Mouse (Mus musculus) liver, adult 2 months (tissue): ENCODE measurements around the gene Gm49673. TPM values are rescaled to one million over a fixed set of nuclear protein-coding genes. Genes with fewer than 3 reads are reported as not detected.
"Not testable (repeated sequence)": the region's sequence is repeated elsewhere in the genome, so short reads cannot be mapped to it uniquely, and the experiment has no call there.

Experiments
- DNase-seq: peaks from one replicate; pipeline ENCODE4 v3.0.0-alpha.2; 2011; ENCODE audit warnings: low read depth, low spot score; ENCODE audit errors: extremely low read depth
- H3K27ac ChIP-seq: fragments of 200-500 bp; replicated peaks from 2 replicates; pipeline ENCODE4 v1.5.1; 2012; ENCODE audit warnings: low read depth, mild to moderate bottlenecking, control low read depth, inconsistent platforms, low read length; ENCODE audit not compliant: insufficient read depth
- H3K27me3 ChIP-seq: fragments of 200-500 bp; 2 replicates; pipeline ENCODE4 v1.6.1; 2012; ENCODE audit warnings: mild to moderate bottlenecking, moderate library complexity, low read length, inconsistent platforms; ENCODE audit not compliant: control insufficient read depth, insufficient read depth
- H3K36me3 ChIP-seq: fragments of 200-500 bp; 2 replicates; pipeline ENCODE4 v1.6.1; 2012; ENCODE audit warnings: low read length, inconsistent platforms; ENCODE audit not compliant: control insufficient read depth, insufficient read depth
- H3K4me1 ChIP-seq: fragments of 200-500 bp; 2 replicates; pipeline ENCODE4 v1.6.1; 2011; ENCODE audit warnings: low read length; ENCODE audit not compliant: control insufficient read depth, insufficient read depth
- H3K4me3 ChIP-seq: fragments of 200-500 bp; 2 replicates; pipeline ENCODE4 v1.5.1; 2011; ENCODE audit warnings: low read depth, mild to moderate bottlenecking, control low read depth, low read length, moderate library complexity; ENCODE audit not compliant: insufficient read depth
- H3K79me2 ChIP-seq: fragments of 200-500 bp; 2 replicates; pipeline ENCODE4 v1.6.1; 2012; ENCODE audit warnings: inconsistent platforms, mild to moderate bottlenecking, low read length, moderate library complexity; ENCODE audit not compliant: control insufficient read depth, insufficient read depth
- H3K9ac ChIP-seq: fragments of 200-500 bp; 2 replicates; pipeline ENCODE4 v1.6.1; 2012; ENCODE audit warnings: low read depth, mild to moderate bottlenecking, control low read depth, inconsistent platforms, low read length
- CTCF ChIP-seq: fragments of 200-500 bp; IDR thresholded peaks from 2 replicates; pipeline ENCODE4 v1.5.1; 2011; ENCODE audit warnings: low read depth, low read length, control low read depth
- WGBS: fragments of 180-500 bp; shearing (Covaris S2); methylation state at CpG from one replicate; pipeline ENCODE4 v1.1.7; 2018; 5-methylcytosine and 5-hydroxymethylcytosine counted together
- polyA plus RNA-seq: library from polyadenylated mRNA; depleted of rRNA; stranded (reverse); fragments of >200 nt; gene quantifications from 2 replicates; pipeline ENCODE4 v1.2.3, GENCODE M21; 2012
- total RNA-seq: library from RNA; depleted of rRNA; stranded (reverse); fragments of >200 nt; gene quantifications from 2 replicates; pipeline ENCODE4 v1.2.3, GENCODE M21; 2014

Gm49673 gene
- total and polyA plus RNA-seq, 2 experiments, result 0.17 TPM; not detected in 1

DNA sequence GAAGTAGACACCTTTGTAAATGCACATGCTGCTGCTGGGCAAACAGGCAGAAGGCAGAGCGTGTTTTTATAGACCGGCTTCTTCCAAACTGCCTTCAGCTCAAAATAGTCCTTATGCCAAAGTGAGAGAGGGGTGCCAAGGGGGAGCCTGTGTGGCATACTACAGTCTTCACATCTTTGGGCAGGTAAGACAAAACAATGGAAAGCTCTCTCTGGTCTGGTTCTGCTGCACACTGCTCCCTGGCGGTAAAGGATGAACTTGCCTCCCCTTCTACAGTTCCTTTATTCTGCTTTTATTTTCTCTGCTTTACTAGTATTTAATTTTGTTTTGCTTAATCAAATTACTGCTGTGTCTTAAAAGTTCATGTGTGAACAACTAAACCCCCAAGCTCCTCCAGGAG lies 13.4 kb upstream of the Gm49673 start:
- TF ChIP-seq CTCF, result peak; percentile 38; the same call in 1 of the 2 replicates
- H3K9ac ChIP-seq, H3K27me3 ChIP-seq, DNase-seq, H3K4me3 ChIP-seq, H3K27ac ChIP-seq, H3K36me3 ChIP-seq, H3K79me2 ChIP-seq, H3K4me1 ChIP-seq: not testable (repeated sequence)
- WGBS, result 54% methylated on average over 3 of the region's 3 CpGs

DNA sequence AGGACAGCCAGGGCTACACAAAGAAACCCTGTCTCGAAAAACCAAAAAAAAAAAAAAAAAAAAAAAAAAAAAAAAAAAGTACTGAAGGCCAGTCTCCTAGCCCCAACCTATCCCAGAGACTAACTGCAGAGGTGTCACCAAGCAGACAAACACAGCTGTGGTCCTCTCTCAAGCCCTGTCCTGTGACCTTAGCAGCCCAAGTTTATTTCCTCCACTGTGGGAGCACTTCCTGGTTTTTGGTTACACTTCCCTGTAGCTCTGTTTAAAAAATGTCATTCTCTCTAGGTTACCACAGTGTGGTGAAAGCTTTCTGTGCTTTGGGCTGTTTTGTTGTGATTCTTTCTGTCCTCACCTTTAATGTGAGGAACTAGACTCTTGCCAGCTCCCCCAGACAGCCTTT lies 11.0 kb upstream of the Gm49673 start:
- H3K79me2 ChIP-seq, DNase-seq, H3K9ac ChIP-seq, H3K27ac ChIP-seq, H3K36me3 ChIP-seq, H3K4me1 ChIP-seq, H3K4me3 ChIP-seq, H3K27me3 ChIP-seq: not testable (repeated sequence)
- no CpG with 5 or more reads among the region's 1 CpGs for WGBS

DNA sequence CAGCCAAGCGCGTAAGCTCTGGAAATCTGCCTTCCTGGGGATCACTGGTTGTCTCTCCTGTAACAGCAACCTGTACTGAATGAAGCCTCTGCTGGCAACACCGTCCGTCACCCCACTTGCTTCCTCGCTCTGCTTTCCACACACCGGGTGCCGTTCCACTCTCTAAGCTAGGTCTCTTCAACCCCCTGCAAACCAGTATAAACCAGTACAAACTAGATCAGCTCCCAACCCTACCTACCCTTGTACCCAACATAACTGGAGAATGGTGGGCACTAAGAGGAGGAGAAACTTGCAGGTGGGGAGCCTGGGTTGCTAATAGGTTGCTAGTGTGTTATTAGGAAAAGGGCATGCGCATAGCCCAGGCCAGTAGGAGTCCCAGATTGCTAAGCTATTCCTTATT lies 8.4 kb upstream of the Gm49673 start:
- H3K36me3 ChIP-seq, H3K27me3 ChIP-seq, H3K27ac ChIP-seq, DNase-seq, H3K4me1 ChIP-seq, H3K4me3 ChIP-seq, H3K9ac ChIP-seq, H3K79me2 ChIP-seq: not testable (repeated sequence)
- WGBS, result 100% methylated on average over 1 of the region's 8 CpGs

DNA sequence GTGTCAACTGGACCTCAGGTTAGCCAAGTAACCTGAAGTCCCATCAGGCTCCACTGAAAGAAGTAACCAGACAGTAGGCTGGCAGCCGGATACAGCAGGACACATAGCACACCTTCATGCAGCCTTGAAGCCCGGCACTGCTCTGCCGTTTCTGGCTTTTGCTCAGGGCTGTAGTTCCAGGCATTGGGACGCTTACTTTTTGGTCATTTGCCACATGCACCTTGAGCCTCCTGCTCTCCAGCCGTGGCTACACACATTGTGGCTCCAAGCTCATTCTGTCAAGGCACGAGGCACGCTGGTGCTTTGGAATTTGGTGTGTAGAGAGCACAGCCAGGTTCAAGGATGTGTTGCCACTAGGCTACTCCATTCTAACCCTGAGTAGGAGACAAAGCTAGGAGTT lies 7.4 kb upstream of the Gm49673 start:
- H3K79me2 ChIP-seq, H3K9ac ChIP-seq, H3K36me3 ChIP-seq, H3K4me3 ChIP-seq, H3K4me1 ChIP-seq, H3K27me3 ChIP-seq, H3K27ac ChIP-seq: not testable (repeated sequence)
- peak; percentile 36 for DNase-seq
- 61% methylated on average over 7 of the region's 7 CpGs for WGBS

DNA sequence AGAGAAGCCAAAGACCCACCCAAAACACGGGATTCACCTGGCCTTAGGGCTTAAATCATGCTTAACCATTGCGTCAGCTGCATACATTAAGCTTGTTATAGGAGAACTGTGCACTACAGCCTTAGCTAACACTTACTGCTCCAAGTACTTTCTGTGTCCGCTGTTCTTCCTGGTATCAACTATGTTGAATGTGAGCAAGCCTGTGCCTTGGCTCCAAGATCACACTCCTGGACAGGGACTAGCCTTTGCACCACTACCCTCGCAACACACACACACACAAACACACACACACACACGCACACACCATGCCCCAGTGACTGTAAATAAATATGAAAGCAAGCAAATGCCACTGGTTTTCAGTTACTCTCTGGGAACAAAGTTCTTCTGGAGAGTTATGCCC lies 657 bp downstream of the Gm49673 start:
- H3K27ac ChIP-seq, result not testable (repeated sequence)
- DNase-seq, result peak; percentile 60
- WGBS, result 7% methylated on average over 5 of the region's 5 CpGs

DNA sequence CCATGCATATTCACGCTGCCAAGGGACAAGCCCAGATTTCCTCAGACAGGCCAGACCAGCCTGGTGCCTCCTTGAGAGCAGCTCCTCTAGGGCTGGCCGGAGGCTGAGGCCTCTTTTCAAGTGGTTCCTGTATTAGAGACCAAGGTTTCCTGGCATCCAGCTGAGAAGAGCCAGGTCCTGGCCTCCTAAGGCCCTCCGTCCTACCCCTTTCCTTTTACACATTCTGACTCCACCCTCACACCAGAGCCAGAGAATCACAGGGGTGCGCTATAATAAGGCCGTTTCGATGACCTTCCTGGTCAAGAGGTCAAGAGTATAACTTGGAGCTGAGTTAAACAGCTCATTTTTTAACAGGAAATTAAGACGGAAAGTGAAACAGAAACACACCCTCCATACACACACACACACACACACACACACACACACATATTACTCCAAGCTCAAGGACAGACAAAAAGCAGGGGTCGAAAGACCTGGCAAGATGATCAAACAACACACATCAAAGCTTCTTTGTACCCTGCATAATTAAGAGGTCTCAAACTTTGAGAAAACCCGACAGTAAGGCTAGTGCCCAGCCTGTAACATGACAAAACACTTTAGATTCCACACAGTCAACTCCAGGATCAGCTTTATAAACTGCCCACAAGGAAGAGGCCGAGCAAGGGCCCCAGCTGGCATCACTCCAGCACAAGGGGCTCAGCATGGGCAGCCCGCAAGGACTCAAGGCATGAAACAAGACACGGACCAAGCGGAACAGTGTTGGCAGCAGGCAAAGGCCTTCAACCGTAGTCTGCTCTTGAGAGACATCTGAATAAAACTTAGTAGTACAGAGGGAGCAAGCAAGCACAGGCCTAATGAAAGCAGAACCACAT lies 3.5 kb downstream of the Gm49673 start:
- peak; percentile 24 for DNase-seq

More for the DNA sequence above, 657 bp downstream of the Gm49673 start:
- not testable (repeated sequence) for H3K79me2 ChIP-seq, H3K27me3 ChIP-seq, H3K4me1 ChIP-seq, H3K36me3 ChIP-seq
- Histone ChIP-seq H3K9ac (peak overlapping the region; percentile 42; the same call in 1 of the 2 replicates), H3K4me3 (peak overlapping the region; percentile 60)

DNA sequence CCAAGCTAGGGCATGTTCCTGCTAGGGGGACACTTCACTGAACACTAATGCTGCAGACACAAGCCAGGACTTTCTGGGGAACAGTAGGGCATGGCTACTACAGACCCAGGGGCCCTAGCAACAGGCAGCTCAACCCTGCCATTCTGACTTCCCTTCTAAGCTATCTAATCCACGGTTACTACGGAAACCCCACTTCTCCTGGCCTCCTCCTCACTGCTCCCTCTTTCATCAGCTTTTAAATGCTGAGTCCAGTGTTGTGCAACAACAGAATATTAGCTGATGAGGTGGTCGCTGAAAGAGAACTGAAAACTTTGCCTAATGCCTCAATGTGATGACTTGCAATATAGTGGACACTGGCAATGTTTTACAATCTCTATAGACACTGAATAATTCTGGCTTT lies 7.4 kb downstream of the Gm49673 start:
- not testable (repeated sequence) for DNase-seq, H3K9ac ChIP-seq, H3K4me1 ChIP-seq, H3K79me2 ChIP-seq, H3K27ac ChIP-seq, H3K4me3 ChIP-seq, H3K27me3 ChIP-seq, H3K36me3 ChIP-seq
- 85% methylated on average over 3 of the region's 3 CpGs for WGBS

More for the DNA sequence above, 3.5 kb downstream of the Gm49673 start:
- not testable (repeated sequence) for H3K79me2 ChIP-seq, H3K4me3 ChIP-seq, H3K36me3 ChIP-seq, H3K27me3 ChIP-seq, H3K9ac ChIP-seq, H3K4me1 ChIP-seq
- peak overlapping the region; percentile 29; the same call in 1 of the 2 replicates for H3K27ac ChIP-seq
- 53% methylated on average over 10 of the region's 14 CpGs for WGBS

DNA sequence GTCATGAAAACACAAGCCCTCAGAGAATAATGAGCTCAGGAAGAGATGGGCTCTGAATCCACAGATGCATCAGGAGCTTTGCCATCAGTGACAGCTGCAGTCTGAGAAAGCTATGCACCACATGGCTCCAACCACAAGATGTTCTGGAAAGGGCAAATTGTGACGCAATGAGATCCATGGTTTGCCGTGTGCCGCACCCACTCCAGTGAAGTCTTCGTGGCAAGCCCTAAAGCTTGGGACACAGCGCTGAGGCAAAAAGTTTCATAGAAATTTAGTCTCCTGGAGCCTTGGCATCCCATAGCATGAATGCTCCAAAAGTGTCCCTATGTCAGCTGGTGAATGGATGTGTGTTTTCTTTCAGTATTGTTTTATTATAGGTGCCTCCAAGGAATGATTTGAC lies 9.5 kb downstream of the Gm49673 start:
- not testable (repeated sequence) for H3K9ac ChIP-seq, H3K27ac ChIP-seq, H3K4me1 ChIP-seq, H3K4me3 ChIP-seq, H3K27me3 ChIP-seq, DNase-seq, H3K79me2 ChIP-seq, H3K36me3 ChIP-seq
- 83% methylated on average over 5 of the region's 5 CpGs for WGBS

DNA sequence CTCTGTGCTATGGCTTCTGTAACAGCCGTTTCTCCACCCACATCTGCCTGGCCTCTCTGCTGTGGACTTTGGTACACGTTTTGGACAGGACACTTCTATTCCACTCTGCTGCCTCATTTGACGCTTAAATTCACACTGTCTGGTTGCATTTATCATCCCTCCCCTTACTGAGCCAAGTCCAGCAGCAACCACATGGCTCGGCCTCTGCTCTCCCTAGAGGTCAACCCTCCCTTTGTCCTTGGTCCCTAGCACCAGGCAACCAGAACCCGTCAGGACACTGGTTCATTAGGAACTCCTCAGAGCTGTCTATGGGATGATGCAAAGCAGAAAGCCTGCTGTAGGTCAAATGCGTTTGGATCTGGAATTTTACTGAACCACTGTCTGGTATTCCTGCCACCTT lies 16.7 kb downstream of the Gm49673 start:
- WGBS, result no CpG with 5 or more reads among the region's 6 CpGs
- H3K9ac ChIP-seq, H3K27me3 ChIP-seq, H3K27ac ChIP-seq, H3K79me2 ChIP-seq, H3K4me1 ChIP-seq, DNase-seq, H3K36me3 ChIP-seq, H3K4me3 ChIP-seq: not testable (repeated sequence)
